Mouse (Mus musculus): ENCODE measurements at regions not wholly inside any gene's neighbourhood (a gene's known extent, or its start where the extent isn't known, plus 50 kb on each side); places are given as distances from the start of the nearest gene placed in this dataset.
"Not testable (repeated sequence)": the region's sequence is repeated elsewhere in the genome, so short reads cannot be mapped to it uniquely, and the experiment has no call there.

GRCm38 (mm10) chr16:12703818-12704590 is 405.5 kb upstream of the Ercc4 start:
- DNase-seq, result no peak

- no peak for DNase-seq
Measured at GRCm38 (mm10) chr16:12706907-12707306, 402.6 kb upstream of the Ercc4 start.

- DNase-seq, result not testable (repeated sequence)
Measured at GRCm38 (mm10) chr16:12721368-12721767, 388.1 kb upstream of the Ercc4 start.

- DNase-seq, result no peak
Measured at GRCm38 (mm10) chr16:12726043-12726442, 383.4 kb upstream of the Ercc4 start.

- DNase-seq, result not testable (repeated sequence)
Measured at GRCm38 (mm10) chr16:12730167-12730730, 379.2 kb upstream of the Ercc4 start.

GRCm38 (mm10) chr16:12731588-12731987 is 377.9 kb upstream of the Ercc4 start:
- DNase-seq, result no peak

- no peak for DNase-seq
Measured at GRCm38 (mm10) chr16:12742472-12742871, 367.0 kb upstream of the Ercc4 start.

GRCm38 (mm10) chr16:12753181-12753580 is 356.3 kb upstream of the Ercc4 start:
- DNase-seq, result no peak

- no peak for DNase-seq
Measured at GRCm38 (mm10) chr16:12754361-12754760, 355.1 kb upstream of the Ercc4 start.

- no peak for DNase-seq
Measured at GRCm38 (mm10) chr16:12758594-12758993, 350.9 kb upstream of the Ercc4 start.

- DNase-seq, result no peak
Measured at GRCm38 (mm10) chr16:12764166-12764565, 345.3 kb upstream of the Ercc4 start.

GRCm38 (mm10) chr16:12764608-12765007 is 344.9 kb upstream of the Ercc4 start:
- no peak for DNase-seq

GRCm38 (mm10) chr16:12766846-12767245 is 342.6 kb upstream of the Ercc4 start:
- no peak for DNase-seq

GRCm38 (mm10) chr16:12768161-12768895 is 341.2 kb upstream of the Ercc4 start:
- DNase-seq, result no peak

GRCm38 (mm10) chr16:12770482-12770881 is 339.0 kb upstream of the Ercc4 start:
- no peak for DNase-seq

GRCm38 (mm10) chr16:12772535-12772934 is 336.9 kb upstream of the Ercc4 start:
- DNase-seq, result no peak

GRCm38 (mm10) chr16:12775876-12776275 is 333.6 kb upstream of the Ercc4 start:
- DNase-seq, result no peak

- no peak for DNase-seq
Measured at GRCm38 (mm10) chr16:12779079-12779478, 330.4 kb upstream of the Ercc4 start.

- no peak for DNase-seq
Measured at GRCm38 (mm10) chr16:12780635-12781034, 328.8 kb upstream of the Ercc4 start.

- no peak for DNase-seq
Measured at GRCm38 (mm10) chr16:12785828-12786227, 323.7 kb upstream of the Ercc4 start.

GRCm38 (mm10) chr16:12798523-12798922 is 311.0 kb upstream of the Ercc4 start:
- no peak for DNase-seq

- DNase-seq, result no peak
Measured at GRCm38 (mm10) chr16:12800181-12800580, 309.3 kb upstream of the Ercc4 start.

GRCm38 (mm10) chr16:12802651-12803050 is 306.8 kb upstream of the Ercc4 start:
- DNase-seq, result no peak

All from gastrocnemius, postnatal 10 days (tissue).